Mouse (Mus musculus): Measurements from ENCODE around the gene Gm45753. TPM values are rescaled to one million over a fixed set of nuclear protein-coding genes. Genes with fewer than 3 reads are reported as not detected.

The Gm45753 gene
- polyA plus RNA-seq, 1 experiment from 2014 or later = not detected

GRCm38 (mm10) chr8:45295276-45295675 is 13.0 kb downstream of the Gm45753 start:
- no peak for DNase-seq (ENCODE audit: low spot score)
- H3K27ac ChIP-seq (ENCODE audit: low read depth) = no peak overlapping the region

GRCm38 (mm10) chr8:45294687-45295086 is 13.6 kb downstream of the Gm45753 start, which contains the start of gene Klkb1:
Klkb1 (minus strand) TSS chr8:45294859.
- no peak for DNase-seq (ENCODE audit: low spot score)
- WGBS = 75% methylated on average over 7 of the region's 7 CpGs
- no peak within 1 kb of the TSS for H3K4me3 ChIP-seq (ENCODE audit: low read depth, low read length)
- no peak within 1 kb of the TSS for H3K4me2 ChIP-seq (ENCODE audit: low read length)
- no peak within 1 kb of the TSS for H3K27ac ChIP-seq (ENCODE audit: low read depth)
- H3K36me3 ChIP-seq (ENCODE audit: control insufficient read depth, insufficient read depth, low read length) = no peaks in the 10 kb centered on the region
- no peak for ATAC-seq (replicated peaks; ENCODE audit: low FRiP score, low TSS enrichment, low read depth)
- H3K9ac ChIP-seq (ENCODE audit: low read length) = no peak within 1 kb of the TSS
- no peaks in the 10 kb centered on the region for H3K4me1 ChIP-seq (replicated peaks; ENCODE audit: control insufficient read depth, insufficient read depth, low read length)
- no peaks in the 10 kb centered on the region for H3K27me3 ChIP-seq (replicated peaks; ENCODE audit: control insufficient read depth, insufficient read depth, low read length)
- H3K9me3 ChIP-seq (ENCODE audit: control insufficient read depth, low read length) = 0 out of 2 replicates have a peak, but pooled peaks cover 2% of the 10 kb centered on the region

More at GRCm38 (mm10) chr8:45295276-45295675, 13.0 kb downstream of the Gm45753 start:
- WGBS = 90% methylated on average over 6 of the region's 6 CpGs
- Histone ChIP-seq H3K4me3 (ENCODE audit: low read depth, low read length) (no peak overlapping the region), H3K9ac (ENCODE audit: low read length) (no peak overlapping the region), H3K4me1 (replicated peaks; ENCODE audit: control insufficient read depth, insufficient read depth, low read length) (no peaks in the 10 kb centered on the region), H3K36me3 (ENCODE audit: control insufficient read depth, insufficient read depth, low read length) (no peaks in the 10 kb centered on the region), H3K4me2 (ENCODE audit: low read length) (no peak overlapping the region), H3K9me3 (ENCODE audit: control insufficient read depth, low read length) (0 out of 2 replicates have a peak, but pooled peaks cover 2% of the 10 kb centered on the region), H3K27me3 (replicated peaks; ENCODE audit: control insufficient read depth, insufficient read depth, low read length) (no peaks in the 10 kb centered on the region)
- ATAC-seq (replicated peaks; ENCODE audit: low FRiP score, low TSS enrichment, low read depth) = no peak

GRCm38 (mm10) chr8:45291790-45292189 is 16.5 kb downstream of the Gm45753 start:
- 74% methylated on average over 2 of the region's 2 CpGs for WGBS
- H3K27ac ChIP-seq (ENCODE audit: low read depth) = no peak overlapping the region
- H3K4me3 ChIP-seq (ENCODE audit: low read depth, low read length) = no peak overlapping the region
- H3K9me3 ChIP-seq (ENCODE audit: control insufficient read depth, low read length) = 0 out of 2 replicates have a peak, but pooled peaks cover 2% of the 10 kb centered on the region
- no peak overlapping the region for H3K9ac ChIP-seq (ENCODE audit: low read length)
- ATAC-seq (replicated peaks; ENCODE audit: low FRiP score, low TSS enrichment, low read depth) (no peak), DNase-seq (ENCODE audit: low spot score) (no peak)
- H3K36me3 ChIP-seq (ENCODE audit: control insufficient read depth, insufficient read depth, low read length) = no peaks in the 10 kb centered on the region
- H3K27me3 ChIP-seq (replicated peaks; ENCODE audit: control insufficient read depth, insufficient read depth, low read length) = no peaks in the 10 kb centered on the region
- H3K4me2 ChIP-seq (ENCODE audit: low read length) = no peak overlapping the region
- no peaks in the 10 kb centered on the region for H3K4me1 ChIP-seq (replicated peaks; ENCODE audit: control insufficient read depth, insufficient read depth, low read length)

GRCm38 (mm10) chr8:45281630-45282029 is 26.6 kb downstream of the Gm45753 start:
- ATAC-seq (replicated peaks; ENCODE audit: low FRiP score, low TSS enrichment, low read depth) (no peak), DNase-seq (ENCODE audit: low spot score) (no peak)
- H3K9ac ChIP-seq (ENCODE audit: low read length) = no peak overlapping the region
- H3K4me1 ChIP-seq (replicated peaks; ENCODE audit: control insufficient read depth, insufficient read depth, low read length) = no peaks in the 10 kb centered on the region
- H3K27ac ChIP-seq (ENCODE audit: low read depth) = no peak overlapping the region
- H3K9me3 ChIP-seq (ENCODE audit: control insufficient read depth, low read length) = no peaks in the 10 kb centered on the region
- H3K4me3 ChIP-seq (ENCODE audit: low read depth, low read length) = no peak overlapping the region
- WGBS = 76% methylated on average over 8 of the region's 8 CpGs
- no peaks in the 10 kb centered on the region for H3K27me3 ChIP-seq (replicated peaks; ENCODE audit: control insufficient read depth, insufficient read depth, low read length)
- no peaks in the 10 kb centered on the region for H3K36me3 ChIP-seq (ENCODE audit: control insufficient read depth, insufficient read depth, low read length)
- no peak overlapping the region for H3K4me2 ChIP-seq (ENCODE audit: low read length)

- H3K27ac ChIP-seq (ENCODE audit: low read depth) = no peak overlapping the region
- H3K4me2 ChIP-seq (ENCODE audit: low read length) = no peak overlapping the region
- H3K4me3 ChIP-seq (ENCODE audit: low read depth, low read length) = no peak overlapping the region
- 70% methylated on average over 3 of the region's 3 CpGs for WGBS
- no peak overlapping the region for H3K9ac ChIP-seq (ENCODE audit: low read length)
- no peaks in the 10 kb centered on the region for H3K27me3 ChIP-seq (replicated peaks; ENCODE audit: control insufficient read depth, insufficient read depth, low read length)
- DNase-seq (ENCODE audit: low spot score) (no peak), ATAC-seq (replicated peaks; ENCODE audit: low FRiP score, low TSS enrichment, low read depth) (no peak)
- H3K9me3 ChIP-seq (ENCODE audit: control insufficient read depth, low read length) = no peaks in the 10 kb centered on the region
- H3K4me1 ChIP-seq (replicated peaks; ENCODE audit: control insufficient read depth, insufficient read depth, low read length) = no peaks in the 10 kb centered on the region
- H3K36me3 ChIP-seq (ENCODE audit: control insufficient read depth, insufficient read depth, low read length) = no peaks in the 10 kb centered on the region
Observed at GRCm38 (mm10) chr8:45277453-45277852, 30.8 kb downstream of the Gm45753 start.

- 48% methylated on average over 4 of the region's 4 CpGs for WGBS
- H3K9me3 ChIP-seq (ENCODE audit: control insufficient read depth, low read length) = no peaks in the 10 kb centered on the region
Observed at GRCm38 (mm10) chr8:45274317-45274716, 33.9 kb downstream of the Gm45753 start.

GRCm38 (mm10) chr8:45269056-45269455 is 39.2 kb downstream of the Gm45753 start:
- Histone ChIP-seq H3K27me3 (replicated peaks; ENCODE audit: control insufficient read depth, insufficient read depth, low read length) (no peaks in the 10 kb centered on the region), H3K9me3 (ENCODE audit: control insufficient read depth, low read length) (no peaks in the 10 kb centered on the region), H3K4me1 (replicated peaks; ENCODE audit: control insufficient read depth, insufficient read depth, low read length) (no peaks in the 10 kb centered on the region), H3K36me3 (ENCODE audit: control insufficient read depth, insufficient read depth, low read length) (no peaks in the 10 kb centered on the region), H3K9ac (ENCODE audit: low read length) (no peak overlapping the region), H3K4me2 (ENCODE audit: low read length) (no peak overlapping the region), H3K4me3 (ENCODE audit: low read depth, low read length) (no peak overlapping the region), H3K27ac (ENCODE audit: low read depth) (no peak overlapping the region)
- ATAC-seq (replicated peaks; ENCODE audit: low FRiP score, low TSS enrichment, low read depth) = no peak
- no peak for DNase-seq (ENCODE audit: low spot score)

More at GRCm38 (mm10) chr8:45274317-45274716, 33.9 kb downstream of the Gm45753 start:
- DNase-seq (ENCODE audit: low spot score) (no peak), ATAC-seq (replicated peaks; ENCODE audit: low FRiP score, low TSS enrichment, low read depth) (no peak)
- H3K4me2 ChIP-seq (ENCODE audit: low read length) = no peak overlapping the region
- H3K36me3 ChIP-seq (ENCODE audit: control insufficient read depth, insufficient read depth, low read length) = no peaks in the 10 kb centered on the region
- H3K9ac ChIP-seq (ENCODE audit: low read length) = no peak overlapping the region
- no peak overlapping the region for H3K27ac ChIP-seq (ENCODE audit: low read depth)
- H3K4me1 ChIP-seq (replicated peaks; ENCODE audit: control insufficient read depth, insufficient read depth, low read length) = no peaks in the 10 kb centered on the region
- H3K4me3 ChIP-seq (ENCODE audit: low read depth, low read length) = no peak overlapping the region
- no peaks in the 10 kb centered on the region for H3K27me3 ChIP-seq (replicated peaks; ENCODE audit: control insufficient read depth, insufficient read depth, low read length)

- Histone ChIP-seq H3K4me3 (ENCODE audit: low read depth, low read length) (no peak overlapping the region), H3K4me2 (ENCODE audit: low read length) (no peak overlapping the region), H3K36me3 (ENCODE audit: control insufficient read depth, insufficient read depth, low read length) (no peaks in the 10 kb centered on the region), H3K4me1 (replicated peaks; ENCODE audit: control insufficient read depth, insufficient read depth, low read length) (no peaks in the 10 kb centered on the region), H3K9me3 (ENCODE audit: control insufficient read depth, low read length) (no peaks in the 10 kb centered on the region), H3K27me3 (replicated peaks; ENCODE audit: control insufficient read depth, insufficient read depth, low read length) (no peaks in the 10 kb centered on the region), H3K9ac (ENCODE audit: low read length) (no peak overlapping the region), H3K27ac (ENCODE audit: low read depth) (no peak overlapping the region)
- DNase-seq (ENCODE audit: low spot score) = no peak
- ATAC-seq (replicated peaks; ENCODE audit: low FRiP score, low TSS enrichment, low read depth) = no peak
Observed at GRCm38 (mm10) chr8:45268485-45268884, 39.8 kb downstream of the Gm45753 start.

- no peaks in the 10 kb centered on the region for H3K9me3 ChIP-seq (ENCODE audit: control insufficient read depth, low read length)
- DNase-seq (ENCODE audit: low spot score) (no peak), ATAC-seq (replicated peaks; ENCODE audit: low FRiP score, low TSS enrichment, low read depth) (no peak)
- H3K4me3 ChIP-seq (ENCODE audit: low read depth, low read length) = no peak overlapping the region
- WGBS = 68% methylated on average over 4 of the region's 4 CpGs
- H3K4me1 ChIP-seq (replicated peaks; ENCODE audit: control insufficient read depth, insufficient read depth, low read length) = no peaks in the 10 kb centered on the region
- H3K27me3 ChIP-seq (replicated peaks; ENCODE audit: control insufficient read depth, insufficient read depth, low read length) = no peaks in the 10 kb centered on the region
- no peak overlapping the region for H3K9ac ChIP-seq (ENCODE audit: low read length)
- H3K4me2 ChIP-seq (ENCODE audit: low read length) = no peak overlapping the region
- H3K27ac ChIP-seq (ENCODE audit: low read depth) = no peak overlapping the region
- no peaks in the 10 kb centered on the region for H3K36me3 ChIP-seq (ENCODE audit: control insufficient read depth, insufficient read depth, low read length)
Observed at GRCm38 (mm10) chr8:45267611-45268391, 40.5 kb downstream of the Gm45753 start.
